Mouse (Mus musculus) hindbrain, embryonic 10.5 days (tissue): ENCODE data around the gene Opn1sw. TPM values are rescaled to one million over a fixed set of nuclear protein-coding genes. Genes with fewer than 3 reads are reported as not detected.
"Not testable (repeated sequence)": the region's sequence is repeated elsewhere in the genome, so short reads cannot be mapped to it uniquely, and the experiment has no call there.

Experiments used
- DNase-seq: peaks from one replicate; pipeline ENCODE4 v3.0.0-alpha.2; 2017; ENCODE audit warnings: low spot score
- H3K27ac ChIP-seq: fragments of 300-500 bp; sonication (generic); 2 replicates; pipeline ENCODE4 v1.5.1; 2016; ENCODE audit warnings: mild to moderate bottlenecking, moderate library complexity
- H3K27me3 ChIP-seq: fragments of 300-500 bp; sonication (generic); 2 replicates; pipeline ENCODE4 v1.6.1; 2016; ENCODE audit warnings: mild to moderate bottlenecking; ENCODE audit not compliant: poor library complexity, insufficient read depth, severe bottlenecking
- H3K36me3 ChIP-seq: fragments of 300-500 bp; sonication (generic); 2 replicates; pipeline ENCODE4 v1.6.1; 2016; ENCODE audit warnings: mild to moderate bottlenecking, moderate library complexity
- H3K4me1 ChIP-seq: fragments of 300-500 bp; sonication (generic); replicated peaks from 2 replicates; pipeline ENCODE4 v1.6.1; 2016; ENCODE audit warnings: mild to moderate bottlenecking
- H3K4me3 ChIP-seq: fragments of 300-500 bp; sonication (generic); 2 replicates; pipeline ENCODE4 v1.5.1; 2016; ENCODE audit warnings: mild to moderate bottlenecking, moderate library complexity
- H3K9me3 ChIP-seq: fragments of 300-500 bp; sonication (generic); 2 replicates; pipeline ENCODE4 v1.6.1; 2016; ENCODE audit warnings: mild to moderate bottlenecking, moderate library complexity
- WGBS: fragments of 180-500 bp; shearing (Covaris S2); methylation state at CpG from one replicate; pipeline ENCODE4 v1.1.7; 2016; 5-methylcytosine and 5-hydroxymethylcytosine counted together
- polyA plus RNA-seq: library from polyadenylated mRNA; unstranded; fragments of >200 nt; fragmentation: Nextera tagmentation; extraction: Ambion mirVana; gene quantifications from 2 replicates; pipeline ENCODE4 v1.2.1, GENCODE M21; 2016

Opn1sw gene
- polyA plus RNA-seq, 1 experiment from 2014 or later: 0.17 TPM

- Histone ChIP-seq H3K4me1 (peaks cover 23% of the 10 kb centered on the region), H3K27me3 (peaks cover 64% of the 10 kb centered on the region)
- 76% methylated on average over 8 of the region's 8 CpGs for WGBS
Observed at GRCm38 (mm10) chr6:29391241-29391640, 3.0 kb upstream of the Opn1sw start.

GRCm38 (mm10) chr6:29390500-29390899 is 2.2 kb upstream of the Opn1sw start:
- not testable (repeated sequence) for DNase-seq, H3K27ac ChIP-seq, H3K9me3 ChIP-seq, H3K36me3 ChIP-seq, H3K4me3 ChIP-seq
- Histone ChIP-seq H3K4me1 (peaks cover 16% of the 10 kb centered on the region), H3K27me3 (peaks cover 63% of the 10 kb centered on the region)
- WGBS: 84% methylated on average over 1 of the region's 1 CpGs

More at GRCm38 (mm10) chr6:29391241-29391640, 3.0 kb upstream of the Opn1sw start:
- not testable (repeated sequence) for H3K9me3 ChIP-seq, DNase-seq, H3K4me3 ChIP-seq, H3K27ac ChIP-seq, H3K36me3 ChIP-seq

GRCm38 (mm10) chr6:29389425-29389824 is 1.2 kb upstream of the Opn1sw start:
- no peaks in the 10 kb centered on the region for H3K36me3 ChIP-seq
- no peaks in the 10 kb centered on the region for H3K9me3 ChIP-seq
- 61% methylated on average over 9 of the region's 9 CpGs for WGBS
- H3K27ac ChIP-seq: no peak overlapping the region
- H3K27me3 ChIP-seq: peaks cover 52% of the 10 kb centered on the region
- no peak for DNase-seq
- H3K4me3 ChIP-seq: no peak overlapping the region
- peaks cover 14% of the 10 kb centered on the region for H3K4me1 ChIP-seq

GRCm38 (mm10) chr6:29388606-29389080 is 375 bp upstream of the Opn1sw start:
- Histone ChIP-seq H3K36me3 (no peaks in the 10 kb centered on the region), H3K4me1 (peaks cover 14% of the 10 kb centered on the region), H3K9me3 (no peaks in the 10 kb centered on the region), H3K27ac (no peak overlapping the region), H3K27me3 (peaks cover 44% of the 10 kb centered on the region), H3K4me3 (peak overlapping the region; percentile 44)
- WGBS: 13% methylated on average over 11 of the region's 11 CpGs
- DNase-seq: peak; percentile 35

GRCm38 (mm10) chr6:29382442-29382841 is 5.8 kb downstream of the Opn1sw start:
- H3K9me3 ChIP-seq: no peaks in the 10 kb centered on the region
- WGBS: 59% methylated on average over 2 of the region's 2 CpGs
- H3K27ac ChIP-seq: no peak overlapping the region
- no peak for DNase-seq
- H3K4me1 ChIP-seq: peaks cover 9% of the 10 kb centered on the region
- peaks cover 28% of the 10 kb centered on the region for H3K36me3 ChIP-seq
- no peak overlapping the region for H3K4me3 ChIP-seq
- peaks cover 9% of the 10 kb centered on the region for H3K27me3 ChIP-seq

- 93% methylated on average over 6 of the region's 6 CpGs for WGBS
- no peak for DNase-seq
- peaks cover 53% of the 10 kb centered on the region for H3K36me3 ChIP-seq
Observed at GRCm38 (mm10) chr6:29379954-29380353, 8.3 kb downstream of the Opn1sw start.

GRCm38 (mm10) chr6:29378678-29379077 is 9.6 kb downstream of the Opn1sw start:
- Histone ChIP-seq H3K27ac (no peak overlapping the region), H3K4me3 (no peak overlapping the region), H3K4me1 (peaks cover 6% of the 10 kb centered on the region), H3K36me3 (peaks cover 65% of the 10 kb centered on the region), H3K9me3 (no peaks in the 10 kb centered on the region), H3K27me3 (no peaks in the 10 kb centered on the region)
- no peak for DNase-seq
- 96% methylated on average over 10 of the region's 10 CpGs for WGBS

More at GRCm38 (mm10) chr6:29379954-29380353, 8.3 kb downstream of the Opn1sw start:
- H3K27me3 ChIP-seq: no peaks in the 10 kb centered on the region
- H3K27ac ChIP-seq: no peak overlapping the region
- no peak overlapping the region for H3K4me3 ChIP-seq
- no peaks in the 10 kb centered on the region for H3K9me3 ChIP-seq
- peaks cover 6% of the 10 kb centered on the region for H3K4me1 ChIP-seq

GRCm38 (mm10) chr6:29377386-29377785 is 10.9 kb downstream of the Opn1sw start:
- Histone ChIP-seq H3K27me3 (no peaks in the 10 kb centered on the region), H3K36me3 (peaks cover 78% of the 10 kb centered on the region), H3K27ac (no peak overlapping the region), H3K4me1 (peaks cover 3% of the 10 kb centered on the region), H3K9me3 (no peaks in the 10 kb centered on the region), H3K4me3 (no peak overlapping the region)
- WGBS: 96% methylated on average over 4 of the region's 4 CpGs
- DNase-seq: no peak

GRCm38 (mm10) chr6:29365277-29365676 is 23.0 kb downstream of the Opn1sw start:
- Histone ChIP-seq H3K4me3 (no peak overlapping the region), H3K36me3 (peaks cover 75% of the 10 kb centered on the region)

GRCm38 (mm10) chr6:29363129-29363515 is 25.1 kb downstream of the Opn1sw start:
- Histone ChIP-seq H3K36me3 (peaks cover 73% of the 10 kb centered on the region), H3K4me1 (no peaks in the 10 kb centered on the region), H3K4me3 (no peak overlapping the region), H3K27me3 (no peaks in the 10 kb centered on the region), H3K27ac (no peak overlapping the region), H3K9me3 (no peaks in the 10 kb centered on the region)
- WGBS: 89% methylated on average over 3 of the region's 3 CpGs
- DNase-seq: no peak

More at GRCm38 (mm10) chr6:29365277-29365676, 23.0 kb downstream of the Opn1sw start:
- Histone ChIP-seq H3K27me3 (no peaks in the 10 kb centered on the region), H3K27ac (no peak overlapping the region), H3K9me3 (no peaks in the 10 kb centered on the region), H3K4me1 (no peaks in the 10 kb centered on the region)
- 93% methylated on average over 1 of the region's 1 CpGs for WGBS
- no peak for DNase-seq

- no peaks in the 10 kb centered on the region for H3K4me1 ChIP-seq
- peaks cover 73% of the 10 kb centered on the region for H3K36me3 ChIP-seq
- no peak for DNase-seq
- H3K9me3 ChIP-seq: no peaks in the 10 kb centered on the region
- no peak overlapping the region for H3K27ac ChIP-seq
- H3K4me3 ChIP-seq: no peak overlapping the region
- H3K27me3 ChIP-seq: no peaks in the 10 kb centered on the region
- WGBS: 76% methylated on average over 7 of the region's 7 CpGs
Observed at GRCm38 (mm10) chr6:29362246-29363128, 25.8 kb downstream of the Opn1sw start.

GRCm38 (mm10) chr6:29360211-29360610 is 28.1 kb downstream of the Opn1sw start:
- Histone ChIP-seq H3K27ac (no peak overlapping the region), H3K4me3 (no peak overlapping the region), H3K27me3 (no peaks in the 10 kb centered on the region), H3K4me1 (no peaks in the 10 kb centered on the region), H3K9me3 (no peaks in the 10 kb centered on the region), H3K36me3 (peaks cover 71% of the 10 kb centered on the region)
- DNase-seq: no peak
- WGBS: 94% methylated on average over 6 of the region's 6 CpGs

GRCm38 (mm10) chr6:29359386-29359785 is 28.9 kb downstream of the Opn1sw start:
- H3K27me3 ChIP-seq: no peaks in the 10 kb centered on the region
- WGBS: 90% methylated on average over 3 of the region's 3 CpGs
- no peaks in the 10 kb centered on the region for H3K9me3 ChIP-seq
- H3K27ac ChIP-seq: no peak overlapping the region
- H3K36me3 ChIP-seq: peaks cover 64% of the 10 kb centered on the region
- H3K4me1 ChIP-seq: no peaks in the 10 kb centered on the region
- no peak for DNase-seq
- no peak overlapping the region for H3K4me3 ChIP-seq
